Mouse (Mus musculus): ENCODE data around the gene Olfr187.

DNA sequence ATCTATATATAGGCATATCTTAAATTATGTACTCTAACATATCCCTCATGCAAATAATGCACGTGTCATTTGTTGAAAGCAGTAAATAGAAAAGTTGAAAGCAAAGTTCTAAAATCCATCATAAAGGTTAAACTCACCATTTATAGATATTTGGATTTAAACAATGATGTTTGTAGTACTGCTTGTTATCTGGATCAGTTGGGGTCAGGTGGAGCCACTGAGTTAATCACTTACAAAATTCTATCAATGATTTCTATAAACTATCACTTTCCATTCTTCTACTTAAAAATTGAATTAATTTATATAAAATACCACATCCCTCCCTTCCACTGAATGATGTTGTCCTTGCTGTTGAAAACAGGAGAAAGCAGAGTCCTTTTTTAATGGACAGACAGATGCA is 9.3 kb upstream of the Olfr187 start:
- TF ChIP-seq CTCF (conservative IDR thresholded peaks at IDR 0.05; ENCODE audit: insufficient read depth, insufficient read length, low read depth, low read length) (no peak), POLR2A (IDR thresholded peaks at IDR 0.05; ENCODE audit: low read depth, low read length) (no peak)

All from kidney, adult 2 months (tissue).